Mouse (Mus musculus): ENCODE measurements around the gene Arl8b. TPM values are rescaled to one million over a fixed set of nuclear protein-coding genes. Genes with fewer than 3 reads are reported as not detected.

Arl8b gene
- polyA plus RNA-seq, 1 experiment from 2014 or later: 59.5 TPM

- peaks cover 12% of the 10 kb centered on the region for H3K36me3 ChIP-seq (ENCODE audit: control insufficient read depth, insufficient read depth)
- no peaks in the 10 kb centered on the region for H3K9me3 ChIP-seq (ENCODE audit: control insufficient read depth)
- no peaks in the 10 kb centered on the region for H3K27me3 ChIP-seq (replicated peaks; ENCODE audit: control insufficient read depth, insufficient read depth, low read length)
- no peak overlapping the region for H3K4me3 ChIP-seq (ENCODE audit: low read depth, low read length)
- no peak overlapping the region for H3K27ac ChIP-seq (ENCODE audit: low read depth, low read length)
- ATAC-seq: no peak
- TF ChIP-seq CTCF (IDR thresholded peaks at IDR 0.05; ENCODE audit: low read depth): no peak
- 57% methylated on average over 2 of the region's 2 CpGs for WGBS
- H3K4me2 ChIP-seq (replicated peaks; ENCODE audit: low read depth): no peak overlapping the region
- no peaks in the 10 kb centered on the region for H3K4me1 ChIP-seq (replicated peaks; ENCODE audit: control insufficient read depth, insufficient read depth, low read length)
- H3K9ac ChIP-seq (ENCODE audit: low read depth, low read length): no peak overlapping the region
Observed at GRCm38 (mm10) chr6:108812134-108812533, 29.2 kb downstream of the Arl8b start.

DNA sequence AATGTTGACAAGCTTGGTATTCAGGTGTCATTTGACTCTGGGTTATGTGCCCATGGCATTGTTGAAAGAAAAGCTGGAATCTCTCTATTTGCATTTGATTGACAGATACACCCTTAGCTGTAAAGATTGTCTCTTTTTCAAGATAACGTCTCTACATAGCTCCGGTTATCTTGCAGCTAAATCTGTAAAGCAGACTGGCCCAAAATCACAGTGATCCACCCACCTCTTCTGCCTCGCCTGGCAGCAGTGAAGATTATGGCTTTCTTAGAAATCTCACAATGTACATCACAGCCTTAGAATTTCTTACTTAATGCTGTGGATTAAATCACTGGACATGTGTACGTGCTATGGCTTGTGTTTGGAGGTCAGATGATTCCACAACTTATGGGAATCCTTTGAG, 34.6 kb downstream of the Arl8b start:
- Histone ChIP-seq H3K9me3 (ENCODE audit: control insufficient read depth) (no peaks in the 10 kb centered on the region), H3K4me1 (replicated peaks; ENCODE audit: control insufficient read depth, insufficient read depth, low read length) (no peaks in the 10 kb centered on the region), H3K4me2 (replicated peaks; ENCODE audit: low read depth) (no peak overlapping the region), H3K27ac (ENCODE audit: low read depth, low read length) (no peak overlapping the region), H3K9ac (ENCODE audit: low read depth, low read length) (no peak overlapping the region), H3K27me3 (replicated peaks; ENCODE audit: control insufficient read depth, insufficient read depth, low read length) (no peaks in the 10 kb centered on the region), H3K4me3 (ENCODE audit: low read depth, low read length) (no peak overlapping the region), H3K36me3 (ENCODE audit: control insufficient read depth, insufficient read depth) (peaks cover 53% of the 10 kb centered on the region)
- ATAC-seq: no peak
- 66% methylated on average over 4 of the region's 4 CpGs for WGBS
- no peak for TF ChIP-seq CTCF (IDR thresholded peaks at IDR 0.05; ENCODE audit: low read depth)

- Histone ChIP-seq H3K9ac (ENCODE audit: low read depth, low read length) (no peak overlapping the region), H3K4me1 (replicated peaks; ENCODE audit: control insufficient read depth, insufficient read depth, low read length) (no peaks in the 10 kb centered on the region; the same call in 1 of the 2 replicates), H3K36me3 (ENCODE audit: control insufficient read depth, insufficient read depth) (peaks cover 32% of the 10 kb centered on the region), H3K9me3 (ENCODE audit: control insufficient read depth) (no peaks in the 10 kb centered on the region), H3K27ac (ENCODE audit: low read depth, low read length) (no peak overlapping the region), H3K4me2 (replicated peaks; ENCODE audit: low read depth) (no peak overlapping the region), H3K27me3 (replicated peaks; ENCODE audit: control insufficient read depth, insufficient read depth, low read length) (no peaks in the 10 kb centered on the region), H3K4me3 (ENCODE audit: low read depth, low read length) (no peak overlapping the region)
- no peak for TF ChIP-seq CTCF (IDR thresholded peaks at IDR 0.05; ENCODE audit: low read depth)
- WGBS: 74% methylated on average over 7 of the region's 7 CpGs
- ATAC-seq: no peak
Observed at GRCm38 (mm10) chr6:108824816-108825545, 42.1 kb downstream of the Arl8b start.

- Histone ChIP-seq H3K27ac (ENCODE audit: low read depth, low read length) (no peak overlapping the region), H3K27me3 (replicated peaks; ENCODE audit: control insufficient read depth, insufficient read depth, low read length) (no peaks in the 10 kb centered on the region), H3K4me1 (replicated peaks; ENCODE audit: control insufficient read depth, insufficient read depth, low read length) (peaks cover under 1% of the 10 kb centered on the region; the same call in 1 of the 2 replicates), H3K36me3 (ENCODE audit: control insufficient read depth, insufficient read depth) (peaks cover 24% of the 10 kb centered on the region), H3K4me2 (replicated peaks; ENCODE audit: low read depth) (no peak overlapping the region), H3K4me3 (ENCODE audit: low read depth, low read length) (no peak overlapping the region), H3K9me3 (ENCODE audit: control insufficient read depth) (no peaks in the 10 kb centered on the region), H3K9ac (ENCODE audit: low read depth, low read length) (no peak overlapping the region)
- ATAC-seq: no peak
- TF ChIP-seq CTCF (IDR thresholded peaks at IDR 0.05; ENCODE audit: low read depth): no peak
- 75% methylated on average over 3 of the region's 3 CpGs for WGBS
Observed at GRCm38 (mm10) chr6:108826070-108826469, 43.2 kb downstream of the Arl8b start.

GRCm38 (mm10) chr6:108827336-108827920, 44.5 kb downstream of the Arl8b start:
- H3K4me2 ChIP-seq (replicated peaks; ENCODE audit: low read depth): peak overlapping the region; percentile 74
- no peak overlapping the region for H3K9ac ChIP-seq (ENCODE audit: low read depth, low read length)
- no peaks in the 10 kb centered on the region for H3K9me3 ChIP-seq (ENCODE audit: control insufficient read depth)
- peaks cover 5% of the 10 kb centered on the region; the same call in 1 of the 2 replicates for H3K4me1 ChIP-seq (replicated peaks; ENCODE audit: control insufficient read depth, insufficient read depth, low read length)
- no peak for ATAC-seq
- H3K27me3 ChIP-seq (replicated peaks; ENCODE audit: control insufficient read depth, insufficient read depth, low read length): no peaks in the 10 kb centered on the region
- 37% methylated on average over 5 of the region's 5 CpGs for WGBS
- H3K4me3 ChIP-seq (ENCODE audit: low read depth, low read length): peak overlapping the region; percentile 93
- peaks cover 13% of the 10 kb centered on the region for H3K36me3 ChIP-seq (ENCODE audit: control insufficient read depth, insufficient read depth)
- no peak for TF ChIP-seq CTCF (IDR thresholded peaks at IDR 0.05; ENCODE audit: low read depth)
- H3K27ac ChIP-seq (ENCODE audit: low read depth, low read length): no peak overlapping the region

DNA sequence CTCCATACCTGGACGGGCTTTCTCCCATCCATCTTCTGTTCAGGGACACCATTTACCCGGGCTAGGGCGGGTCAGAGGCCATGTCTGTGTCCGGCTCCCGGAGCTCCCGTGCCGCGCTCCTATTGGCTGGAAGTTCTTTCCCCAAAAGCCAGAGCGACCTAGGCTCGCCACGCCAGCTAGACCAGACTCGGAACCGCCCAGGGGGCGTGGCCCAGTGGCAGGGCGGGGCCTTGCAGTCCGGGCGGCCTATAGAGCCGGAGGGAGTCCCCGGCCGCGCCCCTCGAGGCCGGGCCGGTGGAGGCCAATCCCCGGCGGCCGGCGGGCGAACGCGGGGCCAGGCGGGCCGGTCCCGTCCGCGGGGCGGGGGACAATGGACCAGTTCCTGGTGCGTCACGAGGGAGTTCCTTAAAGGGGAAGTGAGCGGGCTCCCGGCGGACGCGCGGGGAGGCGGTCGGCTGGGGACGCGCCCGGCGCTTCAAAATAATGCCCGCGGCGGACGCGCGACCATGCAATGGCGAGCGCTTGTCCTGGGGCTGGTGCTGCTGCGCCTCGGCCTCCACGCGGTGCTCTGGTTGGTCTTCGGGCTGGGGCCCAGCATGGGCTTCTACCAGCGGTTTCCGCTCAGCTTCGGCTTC, 45.5 kb downstream of the Arl8b start, which contains the start of gene Edem1:
TSS of gene Edem1 (plus strand) at position 408 of the 635 bp plus-strand sequence.
- H3K4me1 ChIP-seq (replicated peaks; ENCODE audit: control insufficient read depth, insufficient read depth, low read length): peaks cover 15% of the 10 kb centered on the region; the same call in 1 of the 2 replicates
- H3K9me3 ChIP-seq (ENCODE audit: control insufficient read depth): no peaks in the 10 kb centered on the region
- no peaks in the 10 kb centered on the region for H3K27me3 ChIP-seq (replicated peaks; ENCODE audit: control insufficient read depth, insufficient read depth, low read length)
- 0 out of 2 replicates have a peak, but pooled peaks cover 3% of the 10 kb centered on the region for H3K36me3 ChIP-seq (ENCODE audit: control insufficient read depth, insufficient read depth)
- peak within 1 kb of the TSS; percentile 92 for H3K9ac ChIP-seq (ENCODE audit: low read depth, low read length)
- H3K4me3 ChIP-seq (ENCODE audit: low read depth, low read length): peak within 1 kb of the TSS; percentile 93
- H3K27ac ChIP-seq (ENCODE audit: low read depth, low read length): peak within 1 kb of the TSS; percentile 92
- peak; percentile 99 for ATAC-seq
- peak within 1 kb of the TSS; percentile 74 for H3K4me2 ChIP-seq (replicated peaks; ENCODE audit: low read depth)
- whole genome bisulfite sequencing: under 1% methylated on average over 52 of the region's 67 CpGs
- TF ChIP-seq CTCF (IDR thresholded peaks at IDR 0.05; ENCODE audit: low read depth): no peak
